Mouse (Mus musculus) right cerebral cortex, postnatal 14 days (tissue): ENCODE measurements around the gene Ifi27l2b.
A peak's percentile ranks its signal among the peaks of the same experiment; 100 is the strongest.

Experiments
- DNase-seq: peaks from one replicate; pipeline ENCODE4 v3.0.0; 2022

Gene Ifi27l2b

DNA sequence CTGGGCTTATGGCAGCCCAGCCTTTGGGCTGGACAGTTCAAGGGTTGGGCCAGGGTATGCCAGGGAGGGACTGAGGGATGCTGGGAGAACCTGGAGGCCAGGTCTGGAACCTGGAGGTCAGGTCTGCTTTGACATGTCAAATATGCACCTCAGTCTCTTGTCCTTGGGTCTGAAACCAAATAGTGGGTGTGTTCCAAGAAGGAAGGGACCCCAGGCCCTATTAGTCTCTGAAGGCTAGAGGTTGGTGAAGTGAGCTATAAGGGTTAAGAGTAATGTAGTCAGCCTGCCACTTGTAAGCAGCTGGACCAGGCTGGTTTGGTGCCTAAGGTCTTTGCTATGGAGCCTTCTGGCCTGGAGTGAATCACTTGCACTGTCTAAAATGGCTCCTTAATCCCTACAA is 22.2 kb downstream of the Ifi27l2b start:
- DNase-seq: no peak

DNA sequence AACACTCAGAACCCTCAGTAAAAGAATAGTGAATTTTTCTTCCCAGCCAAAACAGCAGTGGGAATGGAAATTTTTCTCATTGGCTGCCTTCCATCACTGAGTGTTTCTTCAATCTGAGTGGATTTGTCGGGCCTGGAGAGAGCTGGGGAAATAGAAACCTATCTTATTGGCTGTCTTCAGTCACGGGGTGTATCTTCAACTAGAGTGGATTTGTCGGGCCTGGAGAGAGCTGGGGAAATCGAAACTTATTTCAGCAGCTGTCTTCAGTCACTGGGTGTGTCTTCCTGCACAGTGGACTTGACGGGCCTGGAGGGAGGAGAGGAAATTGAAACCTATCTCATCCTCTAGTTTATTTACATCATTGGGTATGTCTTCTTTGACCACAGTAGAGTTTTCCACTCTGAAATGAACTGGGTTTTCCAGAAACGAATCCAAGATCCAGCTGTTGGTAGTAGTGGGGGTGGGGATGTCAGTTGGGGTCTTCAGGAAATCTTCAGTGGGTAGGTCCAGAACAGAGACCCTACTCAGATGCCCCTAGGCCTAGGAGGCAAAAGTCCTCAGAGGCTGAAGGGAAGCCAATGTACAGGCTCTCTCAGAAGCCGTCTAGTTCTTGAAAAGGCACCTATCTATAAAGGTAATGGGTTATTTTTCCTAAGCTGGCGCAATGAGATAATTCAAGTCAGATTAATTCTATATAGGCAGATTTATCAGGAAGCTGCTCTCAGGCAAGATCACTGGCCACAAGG is 22.9 kb downstream of the Ifi27l2b start, which contains the start of gene Ifi27:
TSS of gene Ifi27 (plus strand) at position 226 of the 746 bp plus-strand sequence.
- no peak for DNase-seq

DNA sequence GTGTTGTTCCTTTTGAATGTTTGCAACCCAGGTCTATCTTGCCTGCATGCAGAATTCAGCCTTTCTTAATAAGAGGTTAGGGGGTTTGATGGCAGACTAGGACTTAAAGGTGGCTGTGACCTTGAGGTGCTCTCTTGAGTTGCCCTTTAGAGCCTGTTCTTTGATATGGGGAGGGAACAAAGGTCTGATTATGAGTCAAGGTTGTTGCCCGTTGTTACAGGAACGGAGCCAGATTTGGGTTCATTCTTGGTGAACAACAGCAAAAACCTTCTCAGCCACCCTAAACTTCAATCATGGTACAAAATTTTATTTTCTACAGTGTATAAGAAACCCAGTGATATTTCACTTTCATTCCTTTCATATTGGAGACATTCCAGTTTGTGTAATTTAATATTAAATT is 23.6 kb downstream of the Ifi27l2b start:
- DNase-seq: no peak

DNA sequence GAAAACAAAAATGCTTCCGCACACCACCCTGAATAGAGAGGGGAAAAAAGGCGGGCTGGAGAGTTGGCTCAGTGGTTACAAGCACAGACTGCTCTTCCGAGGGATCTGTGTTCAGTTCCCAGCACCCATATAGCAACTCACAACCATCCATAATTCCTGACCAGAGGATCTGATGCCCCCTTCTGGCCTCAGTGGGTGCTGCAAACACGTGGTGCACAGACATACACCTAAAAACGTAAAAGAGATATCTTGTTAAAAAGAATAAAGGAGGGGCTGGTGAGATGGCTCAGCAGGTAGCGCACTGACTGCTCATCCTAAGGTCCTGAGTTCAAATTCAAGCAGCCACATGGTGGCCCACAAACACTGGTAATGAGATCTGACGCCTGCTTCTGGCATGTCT is 30.3 kb downstream of the Ifi27l2b start:
- no peak for DNase-seq

DNA sequence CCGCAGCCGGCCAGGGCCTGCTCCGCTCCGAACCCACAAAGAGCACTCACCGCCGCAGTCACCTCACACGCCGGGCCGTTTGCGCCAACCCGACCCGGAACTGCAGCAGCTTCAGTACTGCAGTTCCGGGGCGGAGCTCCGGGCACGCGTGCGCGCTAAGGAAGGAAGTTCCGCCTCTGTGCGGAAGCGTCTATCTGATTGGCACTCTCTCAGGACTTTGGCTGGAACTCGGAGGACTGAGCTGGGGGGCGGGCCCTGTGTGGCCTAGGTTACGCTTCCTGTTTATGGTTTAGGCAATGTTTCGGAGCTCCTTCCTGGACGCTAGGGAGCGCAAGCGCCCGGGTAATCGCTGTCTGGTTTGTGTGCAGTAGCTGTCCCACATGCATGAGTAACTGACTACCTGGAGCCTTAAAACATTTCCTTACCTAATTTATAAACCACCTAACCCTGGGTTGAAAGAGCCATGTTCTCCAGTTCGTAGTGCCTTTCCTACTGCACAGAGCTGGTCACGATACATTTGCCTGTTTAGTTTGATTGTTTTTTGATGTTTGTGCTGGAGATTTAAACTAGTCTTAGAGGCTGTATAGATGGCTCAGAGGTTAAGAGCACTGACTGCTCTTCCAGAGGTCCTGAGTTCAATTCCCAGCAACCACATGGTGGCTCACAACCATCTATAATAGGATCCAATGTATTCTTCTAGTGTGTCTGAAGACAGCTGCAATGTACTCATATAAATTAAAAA is 31.1 kb downstream of the Ifi27l2b start, which contains the start of gene Ddx24:
TSS of gene Ddx24 (minus strand) at position 102 of the 742 bp plus-strand sequence.
- peak; percentile 93 for DNase-seq

DNA sequence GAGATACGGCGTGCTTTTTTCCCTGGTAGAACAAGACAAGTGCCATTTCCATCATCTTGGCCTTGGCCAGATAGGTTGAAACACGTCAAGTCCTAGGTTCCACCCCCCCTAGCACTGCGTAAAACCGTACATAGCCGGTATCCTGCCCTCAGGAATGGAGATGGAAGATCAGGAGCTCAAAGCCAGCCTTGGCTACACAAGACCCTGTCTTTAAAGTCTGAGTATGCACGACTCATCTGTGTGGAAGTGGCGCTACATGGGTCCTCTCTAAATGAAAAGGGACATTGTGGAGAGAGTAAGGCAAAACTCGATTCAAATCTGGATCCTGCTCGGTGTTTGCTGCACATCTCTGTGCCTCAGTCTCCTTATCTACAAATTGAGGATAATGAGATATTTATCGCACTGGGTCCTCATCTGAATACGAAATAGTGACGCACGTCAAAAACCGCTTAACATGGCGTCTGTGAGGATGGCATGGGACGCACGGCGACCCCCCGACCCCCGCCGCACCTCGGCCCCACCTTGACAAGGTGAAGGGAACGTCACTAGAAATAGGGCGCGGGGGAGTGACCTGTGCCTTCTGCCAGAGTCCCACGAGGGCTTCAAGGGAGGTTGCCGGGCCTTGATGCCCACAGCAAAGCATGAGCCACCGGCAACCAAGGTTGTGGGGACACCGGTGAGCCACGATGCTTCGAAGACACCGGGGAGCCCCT is 31.9 kb downstream of the Ifi27l2b start:
- no peak for DNase-seq

DNA sequence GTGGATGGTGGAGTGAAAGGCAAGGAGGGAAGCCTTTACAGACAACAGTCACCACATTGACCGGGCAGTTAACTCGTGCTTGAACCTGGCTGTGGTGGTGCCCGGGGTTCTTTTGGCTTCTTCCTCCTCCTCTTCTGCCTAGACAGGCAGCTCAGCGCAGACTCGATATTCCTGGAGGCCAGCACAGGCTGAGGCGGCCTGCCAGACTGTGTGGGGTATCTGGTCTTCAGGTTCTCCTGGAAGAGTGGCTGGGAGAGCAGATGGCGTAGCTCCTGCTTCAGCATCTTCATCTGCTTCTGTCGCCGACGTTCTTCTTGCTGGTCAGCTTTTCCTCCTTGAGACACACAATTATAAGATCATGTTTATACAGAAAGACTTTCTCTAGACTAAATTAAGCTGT is 48.9 kb downstream of the Ifi27l2b start:
- DNase-seq: peak; percentile 51

DNA sequence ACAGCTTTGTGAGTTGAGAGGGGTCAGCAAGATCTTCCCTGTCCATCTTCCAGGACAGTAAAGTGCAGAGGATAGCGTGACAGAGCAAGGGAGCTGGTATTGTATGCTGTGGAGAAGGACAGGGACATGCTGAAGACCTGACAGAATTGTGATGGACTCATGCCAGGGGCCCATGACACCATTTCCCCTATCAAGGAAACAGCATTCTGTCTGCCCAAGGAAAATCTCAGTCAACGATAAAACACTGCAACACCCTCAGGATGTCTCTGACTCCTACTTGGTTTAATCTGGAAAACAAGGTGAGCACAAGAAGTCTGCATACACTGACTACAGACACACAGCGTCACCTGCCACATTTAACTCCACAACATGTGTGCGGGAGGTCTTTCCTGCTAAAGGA is 49.3 kb downstream of the Ifi27l2b start, which contains the start of gene 9330161L09Rik:
TSS of gene 9330161L09Rik (minus strand) at position 101 of the 400 bp plus-strand sequence.
- DNase-seq: no peak

DNA sequence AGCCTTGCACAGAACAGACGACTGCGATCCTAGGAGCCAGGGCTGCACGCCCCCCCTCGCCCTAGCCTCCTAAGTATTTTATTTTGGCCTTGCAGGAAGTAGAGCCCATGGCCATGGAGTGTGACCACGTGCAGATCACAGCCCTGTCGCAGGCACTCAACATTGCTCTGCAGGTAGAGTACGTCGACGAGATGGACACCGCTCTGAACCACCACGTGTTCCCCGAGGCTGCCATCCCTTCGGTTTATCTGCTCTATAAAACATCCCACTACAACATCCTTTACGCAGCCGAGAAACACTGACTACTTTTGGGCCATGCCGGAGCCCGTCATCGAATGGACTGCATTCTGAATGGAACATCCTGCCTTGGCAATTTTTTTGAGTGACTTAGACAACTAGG is 52.9 kb downstream of the Ifi27l2b start:
- no peak for DNase-seq
